Mouse (Mus musculus): ENCODE results near the gene Khk. TPM values are rescaled to one million over a fixed set of nuclear protein-coding genes. Genes with fewer than 3 reads are reported as not detected.
A peak's percentile ranks its signal among the peaks of the same experiment; 100 is the strongest.

Khk gene
- total RNA-seq, 2 experiments from 2014 or later: 9.5 to 12.7 TPM

- intact Hi-C loops (cut with DNase I): no loop called here
- peak in 1 of 2 experiments; percentile 28 for DNase-seq
These were observed 10.1 kb downstream of the Khk start for GRCm38 (mm10) chr5:30931378-30931777.

GRCm38 (mm10) chr5:30933705-30934104 is 12.5 kb downstream of the Khk start:
- intact Hi-C loops (cut with DNase I): no loop called here
- peak in 1 of 2 experiments; percentile 0 for DNase-seq

GRCm38 (mm10) chr5:30934725-30935461 is 13.7 kb downstream of the Khk start:
- peak in 1 of 2 experiments; percentile 1 for DNase-seq
- intact Hi-C loops (cut with DNase I): no loop called here

DNA sequence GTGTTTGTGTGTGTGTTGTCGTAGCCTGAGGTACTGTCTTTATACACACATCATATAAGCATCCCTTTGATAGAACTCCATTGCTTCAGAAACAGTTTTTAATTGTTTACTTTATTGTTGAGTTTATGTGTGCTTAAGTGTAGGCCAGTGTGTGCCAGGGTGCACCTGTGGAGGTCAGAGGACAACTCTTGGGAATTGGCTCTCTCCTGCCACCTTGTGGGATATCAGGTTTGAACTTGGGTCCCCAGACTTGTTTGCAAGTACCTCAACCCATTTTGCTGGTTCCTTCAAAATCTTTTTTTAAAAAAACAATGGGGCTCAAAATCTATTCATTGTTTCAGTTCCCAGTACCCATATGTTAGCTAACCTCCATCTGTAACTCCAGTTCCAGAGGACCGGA is 21.8 kb downstream of the Khk start:
- DNase-seq: no peak
- intact Hi-C loops (cut with DNase I): no loop called here

DNA sequence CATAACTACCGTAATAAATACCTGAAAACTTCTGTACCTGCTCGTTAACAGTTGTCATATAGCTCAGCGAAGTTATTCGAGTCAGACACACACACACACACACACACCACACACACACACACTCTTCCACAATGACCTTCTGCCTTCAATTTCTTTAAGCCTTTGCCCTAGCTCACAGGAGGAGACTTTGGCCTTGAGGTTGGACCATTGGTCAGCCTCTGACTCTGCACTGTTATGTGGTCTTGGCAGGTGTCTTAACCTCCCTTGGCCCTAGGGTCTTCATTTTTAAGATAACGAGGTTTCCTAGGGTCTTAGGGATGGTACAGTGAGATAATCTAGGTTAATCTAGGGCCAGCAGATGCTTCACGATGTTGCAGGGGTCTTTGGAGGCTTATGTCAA is 23.1 kb downstream of the Khk start:
- DNase-seq: no peak
- intact Hi-C loops (cut with DNase I): no loop called here

DNA sequence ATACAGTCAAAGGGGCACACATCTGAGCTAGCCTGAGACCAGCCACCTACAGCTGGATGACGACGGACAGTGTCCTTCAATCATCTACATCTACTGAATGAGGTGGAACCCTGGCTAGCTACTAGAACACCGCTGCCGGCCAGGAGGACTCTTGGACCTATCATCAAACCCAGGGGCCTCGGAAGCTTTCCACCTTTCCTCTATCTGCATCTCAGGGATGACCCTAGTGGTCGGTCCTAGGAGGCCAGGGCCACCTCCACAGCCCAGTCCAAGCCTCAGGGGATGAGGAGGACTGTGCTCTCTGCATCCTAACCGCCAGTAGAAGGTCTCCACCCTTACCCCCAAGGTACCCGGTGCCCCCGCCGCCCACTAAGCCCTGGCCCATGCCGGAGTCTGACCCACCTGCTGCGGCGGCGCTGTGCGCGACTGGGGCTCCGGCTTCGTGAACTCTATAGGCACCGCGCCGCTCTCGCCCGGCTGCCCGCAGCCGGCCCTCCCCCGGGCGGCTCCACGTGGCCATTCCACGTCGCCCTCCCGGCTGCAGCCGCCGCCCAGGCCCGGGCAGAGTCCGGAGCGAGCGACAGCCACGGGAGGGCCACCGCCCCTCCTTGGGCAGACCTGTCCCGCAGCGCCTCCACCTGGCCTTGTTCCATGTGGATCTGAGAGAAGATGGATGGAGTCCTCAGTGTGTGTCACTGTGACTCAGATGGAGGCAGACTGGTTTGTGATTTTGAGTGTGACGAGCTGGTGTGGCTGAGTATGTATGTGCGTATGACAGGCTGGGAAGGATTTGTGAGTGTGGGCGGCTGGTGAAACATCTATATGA is 23.9 kb downstream of the Khk start, which contains the start of gene Cgref1:
Cgref1 (minus strand) TSS at position 636 of the 826 bp plus-strand sequence.
- intact Hi-C loops (cut with DNase I): no loop called here
- peak; percentile 64 to 70 for DNase-seq

GRCm38 (mm10) chr5:30948620-30949019 is 27.4 kb downstream of the Khk start:
- intact Hi-C loops (cut with DNase I): no loop called here
- DNase-seq: no peak

GRCm38 (mm10) chr5:30949654-30950326 is 28.6 kb downstream of the Khk start:
- intact Hi-C loops (cut with DNase I): no loop called here
- peak; percentile 94 for DNase-seq

GRCm38 (mm10) chr5:30950451-30950850 is 29.2 kb downstream of the Khk start:
- intact Hi-C loops (cut with DNase I): no loop called here
- peak; percentile 45 to 51 for DNase-seq

- intact Hi-C loops (cut with DNase I): no loop called here
- no peak for DNase-seq
These were observed 29.7 kb downstream of the Khk start for GRCm38 (mm10) chr5:30950922-30951321.

DNA sequence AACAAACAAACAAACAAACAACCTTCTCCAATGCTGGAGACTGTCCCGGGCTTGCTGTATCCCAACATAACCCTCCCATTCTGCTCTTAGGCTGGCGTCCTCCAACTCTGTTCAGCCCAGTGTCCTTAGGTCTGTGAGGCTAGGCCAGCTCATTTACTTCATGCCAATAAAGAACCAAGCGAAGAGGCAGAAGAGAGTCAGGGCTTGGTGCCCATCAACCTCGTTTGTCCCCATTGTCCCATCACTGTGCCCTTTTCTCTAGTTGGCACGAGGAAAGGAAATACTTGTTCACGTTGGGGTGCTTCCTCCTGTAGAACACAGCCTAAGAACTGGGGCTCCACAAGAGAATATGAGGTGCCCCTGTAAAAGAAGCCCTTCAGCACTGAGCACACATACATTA is 30.5 kb downstream of the Khk start:
- intact Hi-C loops (cut with DNase I): no loop called here
- no peak for DNase-seq

- no peak for DNase-seq
- intact Hi-C loops (cut with DNase I): no loop called here
These were observed 31.3 kb downstream of the Khk start for GRCm38 (mm10) chr5:30952551-30952950.

- no peak for DNase-seq
- intact Hi-C loops (cut with DNase I): no loop called here
These were observed 32.8 kb downstream of the Khk start for GRCm38 (mm10) chr5:30954065-30954464.

DNA sequence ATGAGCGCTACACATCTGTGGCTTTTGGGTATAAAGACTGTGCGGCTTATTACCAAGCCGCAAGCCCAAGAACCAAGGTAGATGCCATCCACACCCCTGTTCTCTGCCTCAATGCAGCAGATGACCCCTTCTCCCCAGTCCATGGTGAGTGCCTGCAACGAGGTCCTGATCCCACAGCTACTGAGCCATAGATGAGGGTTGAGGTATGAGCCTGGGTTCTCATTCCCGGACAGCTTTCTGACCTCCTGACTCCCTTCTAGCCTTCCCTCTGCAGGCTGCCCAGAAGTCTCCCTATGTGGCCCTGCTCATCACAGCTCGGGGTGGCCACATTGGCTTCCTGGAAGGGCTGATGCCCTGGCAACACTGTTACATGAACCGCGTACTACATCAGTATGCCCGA is 33.3 kb downstream of the Khk start:
- intact Hi-C loops (cut with DNase I): no loop called here
- DNase-seq: no peak

GRCm38 (mm10) chr5:30955751-30956150 is 34.5 kb downstream of the Khk start:
- intact Hi-C loops (cut with DNase I): no loop called here
- DNase-seq: no peak

DNA sequence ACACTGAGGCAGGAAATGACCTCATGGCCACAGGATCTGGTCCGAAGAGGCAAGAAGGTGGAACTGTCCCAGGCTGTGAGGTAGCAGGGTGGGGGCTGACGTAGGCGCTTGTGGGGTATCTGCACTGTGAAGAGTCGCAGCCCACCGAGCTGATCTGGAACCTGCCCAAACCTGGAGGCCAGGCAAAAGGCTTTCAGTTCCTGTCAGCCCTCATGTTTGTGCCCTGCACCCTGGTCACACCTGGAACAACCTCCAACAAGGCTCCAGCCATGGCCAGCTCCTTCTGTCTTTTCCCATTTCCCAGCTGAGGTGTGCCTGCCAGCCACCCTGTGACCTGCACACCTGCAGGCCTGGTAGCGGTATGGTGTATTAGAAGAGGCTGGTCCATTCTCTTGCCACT is 36.7 kb downstream of the Khk start:
- no peak for DNase-seq
- intact Hi-C loops (cut with DNase I): no loop called here

DNA sequence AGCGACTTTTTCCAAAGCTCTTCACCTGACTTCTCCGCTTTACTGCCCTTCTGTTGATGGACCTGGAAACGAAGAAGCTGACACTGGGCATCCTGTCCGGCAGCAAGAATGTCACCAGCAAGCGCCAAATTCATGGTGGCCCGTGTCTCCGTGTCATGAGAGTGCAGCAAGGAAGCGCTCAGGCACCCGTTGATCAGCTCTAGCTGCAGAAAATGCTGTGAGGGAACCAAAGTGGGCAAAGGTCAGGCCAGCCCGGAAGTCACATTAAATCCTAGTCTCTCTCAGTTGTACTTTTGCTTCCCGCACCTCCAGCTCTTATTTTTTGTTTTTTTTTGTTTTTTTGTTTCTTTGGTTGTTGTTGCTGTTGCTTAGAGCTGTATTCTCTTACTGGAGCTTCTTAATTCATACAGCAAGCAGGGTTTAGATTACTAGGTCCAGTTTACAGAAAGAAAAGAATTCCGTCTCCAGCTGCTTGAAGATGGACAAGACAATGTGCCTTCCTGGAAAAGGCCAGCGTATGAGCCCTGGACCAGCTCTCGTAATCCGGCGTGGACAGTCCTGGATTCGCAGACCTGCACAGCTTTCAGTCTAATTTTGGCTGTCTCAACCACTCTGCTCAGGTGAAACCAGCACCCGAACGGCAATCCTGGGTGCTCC is 38.1 kb downstream of the Khk start:
- intact Hi-C loops (cut with DNase I): no loop called here
- no peak for DNase-seq

DNA sequence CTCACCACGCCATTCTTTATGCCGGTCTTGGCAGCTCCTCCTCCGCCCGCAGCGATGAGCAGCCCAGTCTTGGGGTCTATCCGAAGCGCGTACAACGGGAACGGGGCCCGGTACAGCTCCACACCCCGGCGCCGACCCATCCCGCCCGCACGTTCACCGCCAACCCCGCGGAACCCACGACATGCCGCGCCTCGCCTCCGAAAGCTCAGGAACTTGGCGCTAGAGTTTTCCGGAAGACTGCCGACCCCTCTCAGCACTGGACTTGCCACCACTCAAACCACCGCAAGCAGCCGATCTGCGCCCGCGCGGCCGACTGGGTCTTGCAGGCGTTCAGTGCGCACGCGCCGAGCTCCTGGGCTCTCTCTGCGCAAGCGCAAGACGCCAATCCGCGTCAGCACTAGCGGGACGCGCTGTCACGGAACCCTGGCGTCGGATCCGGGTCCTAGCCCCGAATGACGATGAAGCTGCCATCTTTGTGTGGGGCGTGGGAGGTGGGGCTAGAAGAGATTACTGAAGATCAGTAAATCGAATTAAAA is 38.8 kb downstream of the Khk start, which contains the start of gene Preb:
Preb (minus strand) TSS at position 396 of the 536 bp plus-strand sequence.
- intact Hi-C loops (cut with DNase I): no loop called here

DNA sequence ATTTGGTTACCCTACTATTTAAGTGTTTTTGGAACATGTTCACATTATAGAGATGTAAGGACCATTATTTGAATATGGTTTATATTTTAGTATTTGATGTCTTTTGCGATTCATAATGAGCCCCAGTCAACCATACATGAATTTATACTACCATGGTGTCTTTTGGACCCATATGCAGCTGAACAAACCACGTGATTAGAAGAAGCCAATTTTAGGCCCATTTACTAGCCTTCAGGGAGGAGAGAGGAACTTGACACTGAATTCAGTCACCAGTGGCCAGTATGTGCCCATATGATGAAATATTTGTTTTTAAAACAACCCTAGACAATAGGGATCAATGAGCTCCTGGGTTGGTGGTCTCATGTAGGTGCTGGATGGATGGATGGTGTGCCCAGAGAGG is 39.6 kb downstream of the Khk start:
- DNase-seq: no peak
- intact Hi-C loops (cut with DNase I): no loop called here

More for the DNA sequence above, 38.8 kb downstream of the Khk start, which contains the start of gene Preb:
- peak; percentile 99 for DNase-seq
